Mouse (Mus musculus) lung, postnatal 0 days (tissue): Measurements from ENCODE around the gene Fbxl17.

Experiments
- CTCF ChIP-seq: IDR thresholded peaks from 2 replicates; pipeline ENCODE4 v1.5.1; 2016; ENCODE audit warnings: antibody characterized with exemption, mild to moderate bottlenecking
- EP300 ChIP-seq: IDR thresholded peaks from 2 replicates; pipeline ENCODE4 v1.6.1; 2016; ENCODE audit warnings: antibody characterized with exemption, mild to moderate bottlenecking, control low read depth

DNA sequence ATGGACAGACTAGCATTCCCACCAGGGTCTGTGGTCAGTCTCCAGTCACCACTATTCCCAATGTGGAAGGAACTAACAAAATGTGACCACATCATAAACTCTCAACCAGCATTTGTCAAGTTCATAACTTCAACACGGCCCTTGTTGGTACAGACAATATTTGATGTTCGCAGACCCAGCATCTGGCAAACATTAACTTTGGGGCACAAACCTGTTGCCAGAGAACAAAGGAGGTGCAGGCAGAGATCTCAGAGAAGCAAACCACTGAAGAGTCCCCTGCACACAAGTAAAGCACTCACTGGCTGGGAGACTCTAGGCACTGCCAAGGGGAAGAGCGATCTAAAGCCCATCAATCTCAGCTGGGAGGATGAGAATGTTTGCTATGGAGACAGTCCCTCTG lies 204.9 kb downstream of the Fbxl17 start:
- TF ChIP-seq CTCF (no peak), EP300 (no peak)
